Mouse (Mus musculus) gastrocnemius, postnatal 4 days (tissue): ENCODE measurements at regions not wholly inside any gene's neighbourhood (a gene's known extent, or its start where the extent isn't known, plus 50 kb on each side); places are given as distances from the start of the nearest gene placed in this dataset.
A peak's percentile ranks its signal among the peaks of the same experiment; 100 is the strongest.

Experiments used
- DNase-seq, 2 experiments: peaks; one replicate each; pipeline ENCODE4 v3.0.0; 2021 to 2022; ENCODE audit warnings: low spot score in 2 of 2, mixed read lengths in 2 of 2

DNA sequence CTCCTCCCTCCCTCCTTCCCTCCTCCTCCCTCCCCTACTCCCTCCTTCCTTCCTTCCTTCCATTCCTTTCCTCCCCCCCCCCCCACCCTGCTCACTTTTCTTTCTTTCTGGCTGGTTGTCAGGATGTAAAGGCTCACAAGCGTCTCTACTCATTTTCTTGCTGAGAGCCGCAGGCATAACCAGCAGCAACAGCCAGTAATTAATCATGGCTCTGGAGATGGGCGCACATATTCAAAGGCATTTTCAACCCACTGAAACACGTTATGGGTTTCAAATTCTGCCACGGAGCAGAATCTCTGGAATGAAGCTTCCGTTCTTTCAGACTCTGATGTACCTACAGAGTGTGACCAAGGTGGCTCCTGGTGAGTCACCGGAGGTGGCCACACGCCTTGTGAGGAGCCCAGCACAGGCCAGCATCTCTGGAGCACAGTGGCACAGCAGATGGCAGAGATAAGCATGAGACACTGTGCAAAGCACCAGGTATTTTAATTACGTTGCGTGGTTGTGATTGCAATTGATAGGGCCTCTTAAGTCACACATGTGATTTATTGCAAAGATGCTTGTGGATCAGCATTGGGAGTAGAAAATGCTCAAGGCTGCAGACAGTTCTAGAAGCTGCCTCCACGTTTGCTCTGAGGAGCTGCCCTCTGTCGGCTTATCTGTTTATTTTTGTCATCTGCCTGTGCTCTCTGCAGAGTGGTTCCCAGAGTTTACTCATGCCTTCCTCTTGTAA is 236.0 kb downstream of the Mtx2 start:
- no peak for DNase-seq

DNA sequence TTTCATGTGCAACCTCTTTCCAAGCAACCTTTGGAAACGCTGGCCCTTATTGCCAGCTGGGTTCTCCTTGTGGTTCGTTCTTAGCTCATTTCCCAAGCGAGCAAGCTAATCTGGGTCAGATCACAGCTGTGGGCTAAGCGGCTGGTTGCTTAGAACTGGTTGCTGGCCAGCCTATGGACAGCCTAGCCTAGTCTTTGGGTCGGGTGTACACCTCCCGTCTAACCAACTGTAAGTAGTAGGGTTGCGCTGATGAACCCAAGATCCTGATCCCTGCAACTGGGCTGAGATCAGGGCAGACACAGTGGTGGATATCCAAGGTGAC is 236.5 kb downstream of the Mtx2 start:
- no peak for DNase-seq

DNA sequence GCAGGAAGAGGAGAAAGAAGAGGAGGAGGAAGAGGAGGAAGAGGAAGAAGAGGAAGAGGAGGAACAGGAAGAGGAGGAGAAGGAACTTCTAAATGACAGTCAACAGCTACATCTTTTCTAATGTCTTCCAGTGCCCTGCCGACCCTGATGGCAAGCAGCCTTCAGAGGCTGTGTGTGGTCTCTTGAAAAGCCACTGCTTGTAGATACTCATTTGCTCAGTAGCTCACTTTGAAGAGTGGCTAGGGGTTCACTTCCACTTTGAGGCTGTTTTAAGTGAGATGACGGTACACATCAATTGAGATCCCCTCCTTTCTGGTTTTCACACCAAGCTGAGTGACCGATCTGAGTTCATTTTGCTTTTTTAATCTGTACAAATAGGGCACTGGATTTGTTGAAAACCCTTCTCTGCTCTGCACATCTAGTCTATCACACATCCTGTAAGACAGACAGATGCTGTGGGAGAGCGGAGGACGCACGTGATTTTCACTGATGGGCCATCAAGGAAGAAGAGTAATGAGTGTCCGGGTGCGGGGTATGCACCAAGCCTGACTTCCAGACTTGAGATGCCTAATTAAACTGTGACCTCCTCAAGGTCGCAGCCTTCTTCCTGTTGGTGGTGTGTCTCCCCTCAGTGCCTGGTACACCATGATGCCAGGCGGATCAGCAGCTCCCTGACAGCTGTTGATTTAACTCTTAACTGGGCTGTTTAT is 239.0 kb downstream of the Mtx2 start:
- DNase-seq = no peak

DNA sequence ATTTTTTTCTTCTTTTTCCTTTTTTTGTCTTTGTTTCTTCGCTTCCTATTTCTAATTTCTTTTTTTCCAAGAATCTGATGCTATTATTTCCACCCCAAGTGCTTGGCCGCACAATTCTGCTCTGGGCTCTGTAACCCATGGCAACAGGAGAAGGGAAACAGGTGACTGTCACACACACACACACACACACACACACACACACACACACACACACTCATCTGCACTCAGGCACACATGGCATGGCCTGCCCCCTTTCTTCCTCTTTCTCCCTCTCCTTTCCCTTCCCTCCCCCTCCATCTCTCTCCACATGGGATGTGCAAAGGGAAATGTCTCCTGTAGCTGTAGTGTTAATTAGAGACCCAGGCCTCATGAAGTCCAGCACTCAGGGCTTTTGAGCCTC is 239.7 kb downstream of the Mtx2 start:
- no peak for DNase-seq

DNA sequence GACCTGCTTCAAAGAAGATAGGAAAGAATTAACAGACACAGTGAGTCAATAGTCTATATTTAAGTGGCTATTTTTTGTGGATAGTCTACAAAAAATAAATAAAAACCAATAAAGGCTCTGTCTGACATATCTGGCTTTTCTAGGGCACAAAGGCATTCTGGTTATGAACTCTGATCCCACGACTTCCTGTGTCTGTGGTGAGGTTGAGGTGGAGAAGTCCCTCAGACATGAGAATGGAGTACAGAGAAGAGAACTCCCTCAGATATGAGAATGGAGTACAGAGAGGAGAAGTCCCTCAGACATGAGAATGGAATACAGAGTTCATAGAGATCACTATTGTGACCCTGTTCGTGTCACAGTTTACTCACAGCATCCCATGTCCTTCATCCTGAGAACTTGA is 243.7 kb downstream of the Mtx2 start:
- no peak for DNase-seq

DNA sequence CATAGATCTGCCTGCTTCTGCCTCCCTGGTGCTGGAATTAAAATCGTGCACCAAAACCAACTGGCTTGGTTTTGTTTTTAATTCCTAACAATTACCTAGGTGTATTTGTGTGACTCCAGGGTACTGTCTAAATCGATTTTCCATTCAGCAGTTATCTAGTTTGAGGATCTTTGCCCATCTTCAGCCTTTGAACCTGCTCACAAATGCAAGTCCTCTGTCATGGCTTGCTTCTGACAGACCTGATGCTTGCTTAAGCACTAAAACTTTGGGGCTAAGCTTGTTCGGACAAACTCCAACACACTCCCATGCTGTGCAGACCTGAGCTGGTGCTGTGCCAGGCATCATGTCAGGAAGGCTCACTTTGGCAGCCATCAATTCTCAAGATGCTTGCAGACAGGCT is 246.4 kb downstream of the Mtx2 start:
- DNase-seq = no peak

DNA sequence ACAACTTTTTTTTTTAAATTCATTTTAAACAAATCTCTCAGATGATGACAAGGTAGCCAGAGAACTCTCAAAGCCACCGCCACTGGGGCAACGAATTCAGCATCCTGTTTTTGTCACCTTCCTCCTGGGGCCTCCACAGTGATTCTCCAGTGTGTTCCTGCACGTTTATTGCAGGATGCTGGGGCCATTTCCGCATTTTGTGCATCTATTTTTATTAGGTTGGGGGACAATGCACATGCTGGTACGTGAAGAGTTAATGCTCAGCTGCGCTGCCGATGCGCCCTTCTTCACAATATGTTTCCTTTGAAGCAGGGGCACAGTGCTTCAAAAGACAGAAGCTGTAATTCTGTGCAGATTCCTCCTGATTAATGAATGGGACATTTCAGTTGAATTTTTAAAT is 246.9 kb downstream of the Mtx2 start:
- DNase-seq = no peak

DNA sequence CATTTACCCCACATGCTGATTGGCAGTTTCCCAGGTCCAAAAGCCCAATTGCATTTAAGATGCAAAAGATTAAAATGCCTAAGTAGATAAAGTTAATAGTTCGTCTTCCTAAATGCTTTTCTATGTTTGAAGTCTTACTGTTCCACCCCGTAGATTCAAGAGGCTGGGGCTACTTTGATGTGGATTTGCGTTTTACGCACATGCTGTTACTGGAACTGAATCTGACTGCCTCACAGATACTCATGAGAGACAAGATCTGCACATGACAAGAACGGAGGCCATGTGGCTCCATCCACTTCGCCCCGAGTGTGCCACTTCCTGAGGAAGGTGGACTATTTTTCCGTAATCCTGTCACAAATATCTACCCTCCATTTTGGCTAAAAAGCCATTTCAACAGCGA is 247.6 kb downstream of the Mtx2 start:
- no peak for DNase-seq

DNA sequence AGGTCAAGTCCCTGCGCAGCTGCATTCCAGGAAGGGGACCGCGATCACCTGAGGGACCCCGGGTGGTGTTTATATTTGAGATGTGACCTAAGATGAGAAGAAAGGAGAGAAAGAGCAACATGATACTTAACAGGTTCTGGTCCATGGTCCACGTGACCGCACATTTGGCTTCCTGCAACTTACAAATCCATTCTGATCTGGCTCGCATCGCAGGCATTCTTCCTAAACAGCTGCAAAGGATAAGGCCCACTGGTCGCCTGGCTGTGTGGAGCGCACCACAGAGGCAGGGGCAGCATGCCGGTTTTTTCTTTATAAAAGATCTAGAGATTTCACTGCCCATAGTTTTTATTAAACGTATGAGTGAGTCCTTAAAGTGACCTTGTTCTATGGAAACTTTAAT is 261.6 kb downstream of the Mtx2 start:
- DNase-seq = peak in 1 of 2 experiments; percentile 13

DNA sequence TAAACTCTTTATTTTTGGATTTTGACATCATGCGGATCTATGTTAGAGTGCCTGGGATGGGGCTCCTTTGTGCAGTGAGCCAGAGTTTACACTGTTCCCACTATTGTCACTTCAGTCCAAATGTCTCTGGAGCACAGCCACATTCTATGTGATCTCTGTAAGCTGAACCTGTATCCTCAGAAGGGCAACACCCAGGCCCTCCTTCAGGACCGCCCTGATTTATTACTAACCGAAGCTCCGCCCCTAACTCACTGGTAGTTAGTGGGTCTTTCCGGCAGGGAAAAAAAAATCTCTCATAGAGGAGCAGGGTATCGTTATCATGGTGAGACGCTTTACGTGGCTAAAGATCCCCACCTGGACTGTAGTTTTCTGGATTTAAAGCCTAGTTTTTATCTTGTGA is 263.6 kb downstream of the Mtx2 start:
- DNase-seq = no peak

DNA sequence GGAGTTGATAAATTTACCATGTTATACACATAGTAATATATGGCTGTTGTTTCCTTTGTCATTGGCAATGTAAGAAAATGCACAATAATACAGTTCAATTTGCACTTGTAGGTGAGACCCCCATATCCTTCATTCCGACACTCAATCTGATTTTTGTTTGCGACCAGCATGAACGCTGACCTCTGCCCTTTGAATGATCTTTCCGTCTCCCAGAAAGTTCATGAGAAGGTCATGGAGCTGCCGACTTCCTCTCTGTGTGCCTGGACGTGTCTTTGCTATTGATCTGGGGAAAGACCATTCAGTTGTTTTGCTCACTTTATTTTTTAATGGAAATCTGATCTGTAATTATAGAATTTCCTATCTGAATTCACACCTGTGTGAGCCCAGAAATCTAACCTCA is 264.0 kb downstream of the Mtx2 start:
- no peak for DNase-seq

DNA sequence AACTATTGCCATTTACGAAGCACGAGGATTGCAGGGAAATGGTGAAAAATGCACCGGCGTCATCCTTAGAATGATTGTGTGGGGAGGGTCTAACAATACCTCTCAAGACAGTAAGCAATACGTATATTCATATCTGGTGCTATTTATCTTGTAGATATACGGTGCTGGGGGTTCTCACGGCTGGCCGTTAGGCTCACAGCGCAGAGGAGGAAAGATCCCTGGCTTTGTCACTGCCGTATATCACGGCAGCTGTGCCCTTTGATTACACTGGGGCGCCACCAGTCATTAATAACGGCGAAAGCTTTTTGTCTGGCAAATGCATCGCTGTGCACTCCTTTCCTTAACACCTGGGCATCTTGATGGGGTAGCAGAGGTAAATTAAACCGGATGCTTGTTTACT is 264.8 kb downstream of the Mtx2 start:
- no peak for DNase-seq

DNA sequence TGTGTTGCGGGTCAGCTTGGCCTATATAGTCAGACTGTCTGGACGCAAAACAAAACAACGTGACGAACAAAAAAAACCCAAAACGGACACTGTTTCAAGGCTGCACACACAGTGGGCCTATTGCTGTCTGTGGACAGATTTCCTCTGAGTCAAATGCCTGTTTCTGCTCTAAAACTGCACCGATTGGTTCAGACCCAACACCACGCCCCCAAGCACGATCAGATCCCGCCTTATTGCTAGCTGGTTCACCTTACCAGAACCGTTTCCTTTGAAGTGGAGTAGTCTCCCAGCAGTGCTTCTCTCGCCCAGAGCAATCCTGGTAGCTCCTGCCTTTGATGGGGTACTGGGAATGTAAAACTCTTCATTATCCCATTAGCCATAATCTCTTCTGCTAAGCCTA is 275.9 kb downstream of the Mtx2 start:
- no peak for DNase-seq

DNA sequence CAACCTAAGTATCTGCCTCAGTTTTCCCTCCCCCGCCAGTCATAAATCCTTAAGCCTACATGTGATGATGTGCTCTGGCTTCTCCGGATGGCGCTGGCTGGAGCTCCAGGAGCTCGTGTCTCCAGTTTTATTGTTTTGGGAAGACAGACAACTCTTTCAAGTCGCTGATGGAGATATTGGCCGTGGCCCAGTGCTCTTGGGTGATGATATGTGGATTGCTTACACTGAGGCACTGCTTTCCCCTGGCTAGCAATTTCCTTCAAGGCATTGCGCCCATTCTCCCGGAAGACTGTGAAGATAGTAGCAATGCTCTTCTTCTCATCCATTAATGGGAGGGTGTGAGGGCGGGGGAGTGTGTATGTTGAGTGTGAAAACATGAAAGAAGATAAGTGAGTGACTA is 287.1 kb downstream of the Mtx2 start:
- peak in 1 of 2 experiments; percentile 59 for DNase-seq

DNA sequence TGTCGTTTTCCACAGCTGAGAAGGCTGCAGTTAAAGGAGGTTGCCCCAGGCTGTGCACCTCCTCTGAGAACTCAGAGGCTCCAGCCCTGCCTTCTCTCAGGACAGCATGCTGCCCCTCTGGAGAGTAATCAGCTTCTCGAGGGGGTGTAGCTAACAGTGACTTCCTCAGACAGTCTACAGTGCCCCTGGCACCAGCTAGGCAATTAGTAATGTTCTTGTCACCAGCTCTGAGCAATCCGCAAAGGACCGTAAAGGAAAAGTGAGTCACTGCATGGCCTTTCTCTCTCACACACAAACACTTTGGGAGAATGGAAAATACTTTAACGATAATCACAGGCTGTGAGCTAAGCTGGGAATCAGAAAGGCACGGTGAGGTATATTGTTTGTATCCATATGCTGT is 288.8 kb downstream of the Mtx2 start:
- DNase-seq = no peak

DNA sequence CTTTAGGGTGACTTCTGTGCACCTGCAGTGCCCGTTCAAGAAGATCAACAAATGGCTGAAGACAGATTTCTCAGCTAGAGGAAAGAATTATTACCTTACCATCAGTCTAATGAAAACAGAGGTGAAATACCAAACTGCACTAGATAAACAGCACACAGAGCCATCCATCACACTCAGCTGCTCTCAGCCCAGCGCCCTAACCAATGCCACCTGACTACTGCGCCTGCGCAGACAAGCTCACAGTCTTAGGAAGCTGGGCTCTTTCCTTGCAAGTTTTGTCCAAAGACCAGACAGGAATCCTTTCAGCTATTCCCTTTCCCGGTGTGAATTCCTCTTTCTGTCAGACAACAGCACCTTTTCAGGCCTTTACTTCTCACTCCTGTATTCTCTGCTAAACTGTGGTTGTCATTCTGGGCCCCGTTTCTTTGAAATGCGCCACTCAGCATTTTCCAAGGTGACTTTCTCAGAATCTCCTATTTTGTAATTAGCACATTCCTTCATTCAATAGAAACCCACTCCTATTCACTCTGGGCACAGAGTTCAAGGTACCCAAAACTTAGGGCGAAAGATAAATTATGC is 292.8 kb downstream of the Mtx2 start:
- DNase-seq = no peak

DNA sequence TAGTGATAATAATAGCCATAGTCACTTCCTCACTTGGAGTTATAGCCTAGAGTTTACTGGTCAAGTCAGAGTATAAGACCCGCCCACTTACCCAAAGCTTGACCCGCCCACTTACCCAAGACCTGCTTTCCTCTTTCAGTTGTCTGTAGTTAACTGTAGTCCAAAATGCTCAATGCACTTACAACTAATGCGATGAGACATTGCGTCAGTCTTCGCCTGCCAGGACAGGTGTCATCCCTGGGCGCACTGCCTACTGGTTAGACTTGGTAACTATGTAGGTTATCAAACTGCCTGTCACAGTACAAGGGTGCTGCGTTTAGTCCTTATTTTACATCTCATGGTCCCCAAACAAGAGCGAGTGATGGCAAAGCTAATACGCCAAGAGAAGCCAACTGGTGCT is 294.0 kb downstream of the Mtx2 start:
- no peak for DNase-seq

DNA sequence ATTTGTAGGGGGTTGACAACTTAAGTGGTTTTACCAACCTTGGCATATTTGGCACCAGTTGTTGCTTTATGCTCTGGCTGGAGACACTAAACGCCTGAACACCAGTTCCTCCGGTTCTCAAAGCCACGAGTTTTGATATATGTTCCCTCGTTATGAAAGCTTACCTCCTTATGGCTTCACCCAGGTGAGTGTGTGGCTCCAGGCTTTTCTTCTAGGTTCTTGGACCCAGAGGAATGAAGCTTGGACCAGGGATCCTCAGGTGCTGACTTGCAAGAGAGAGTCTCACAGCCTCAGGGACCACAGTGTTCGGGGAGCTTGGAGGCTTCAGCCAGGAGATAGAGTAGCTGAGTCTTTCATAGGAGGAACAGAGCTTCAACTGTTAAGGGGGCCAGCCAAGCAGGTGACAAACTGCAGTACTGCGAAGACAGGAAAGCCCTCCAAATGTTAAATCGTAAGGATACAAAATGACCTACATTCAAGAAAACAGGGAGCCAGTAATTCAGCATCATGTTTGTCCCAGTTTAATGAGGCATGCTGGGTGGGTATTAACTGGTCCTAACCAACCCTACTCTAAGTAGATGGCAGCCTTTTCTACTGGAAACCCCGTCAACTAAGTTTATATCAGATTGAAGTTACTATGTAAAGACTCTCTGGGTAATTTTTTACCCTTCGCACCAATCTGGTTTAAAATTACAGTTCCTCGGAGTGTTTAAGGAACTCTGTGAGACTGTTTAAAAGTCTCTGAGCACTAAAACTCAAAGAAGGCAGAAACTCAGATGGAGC is 307.9 kb downstream of the Mtx2 start:
- DNase-seq = no peak

DNA sequence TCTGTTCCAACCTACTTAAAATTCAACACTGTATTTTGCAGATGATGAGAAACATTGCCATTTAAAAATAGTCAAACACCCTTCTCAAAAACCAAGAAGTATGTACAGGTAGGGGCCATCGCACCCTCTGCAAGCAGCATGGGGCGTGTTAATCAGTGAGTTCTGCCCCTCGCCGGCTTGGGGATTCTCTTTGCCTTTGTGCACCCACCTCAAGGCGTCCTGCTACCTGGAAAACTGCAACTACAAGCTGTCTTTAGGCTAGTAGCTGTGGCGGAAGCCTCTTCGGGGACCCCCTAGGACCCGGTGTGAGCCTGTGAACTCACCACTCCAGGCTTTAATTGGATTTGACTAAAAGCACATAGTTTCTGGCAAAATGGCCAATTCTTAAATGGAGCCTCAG is 311.0 kb downstream of the Mtx2 start:
- no peak for DNase-seq

DNA sequence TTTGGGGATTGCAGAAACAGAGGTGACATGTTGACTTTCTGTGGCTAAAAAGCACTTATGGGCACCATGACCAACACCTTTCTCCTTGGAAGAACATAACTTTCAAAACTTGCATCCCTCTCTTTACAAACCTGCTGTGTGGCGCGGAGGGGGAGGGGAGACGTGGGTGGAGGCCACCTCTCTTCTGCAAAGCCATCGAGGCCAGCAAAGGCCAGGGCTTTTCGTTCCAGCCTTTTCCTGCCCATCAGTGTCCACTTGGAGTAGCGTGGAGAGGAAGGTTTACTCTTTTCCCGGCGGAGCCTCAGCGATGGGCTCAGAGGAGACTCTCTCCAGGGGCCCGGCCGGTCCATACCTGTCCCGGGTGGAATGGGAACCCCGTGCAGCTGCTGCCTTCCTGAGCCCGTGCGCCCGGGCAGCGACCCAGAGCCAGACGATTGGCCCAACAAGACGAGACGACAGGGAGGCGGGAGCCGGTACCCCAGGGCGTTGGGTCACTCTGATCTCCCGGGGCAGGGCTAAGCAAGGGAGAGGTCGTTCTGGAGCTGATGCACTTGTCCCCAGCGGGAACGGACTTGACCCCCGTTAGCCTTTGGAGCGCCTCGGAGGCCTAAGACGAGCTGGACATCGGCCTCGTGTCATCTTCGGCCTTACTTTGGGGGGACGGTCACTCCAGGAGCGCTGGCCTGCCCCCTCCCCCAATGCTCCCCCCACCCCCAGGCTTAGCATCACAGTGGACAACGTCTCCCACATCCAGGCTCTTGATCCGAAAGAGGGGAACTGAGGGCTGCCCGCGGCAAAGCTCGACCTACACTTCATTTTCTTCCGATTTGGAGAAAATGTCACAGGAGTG is 311.8 kb downstream of the Mtx2 start:
- peak in 1 of 2 experiments; percentile 23 for DNase-seq
